Mouse (Mus musculus): ENCODE results near the gene Tmprss3. TPM values are rescaled to one million over a fixed set of nuclear protein-coding genes. Genes with fewer than 3 reads are reported as not detected.

Tmprss3 gene
- 0.05 and 0.06 TPM in 2 replicates for polyA plus RNA-seq (2015; fragmentation: Nextera tagmentation; extraction: Ambion mirVana)

GRCm38 (mm10) chr17:31198877-31199276 lies at the start of gene Tmprss3:
Gene Tmprss3, minus strand, starts transcription at chr17:31198977.
- 91% methylated on average over 11 of the region's 11 CpGs for WGBS
- Histone ChIP-seq H3K27me3 (replicated peaks; ENCODE audit: control insufficient read depth, insufficient read depth, low read length) (no peaks in the 10 kb centered on the region), H3K4me3 (ENCODE audit: low read length) (no peak within 1 kb of the TSS), H3K36me3 (ENCODE audit: control insufficient read depth, insufficient read depth, low read length) (no peaks in the 10 kb centered on the region), H3K27ac (ENCODE audit: low read length) (no peak within 1 kb of the TSS), H3K4me1 (ENCODE audit: control insufficient read depth, insufficient read depth, low read length) (no peaks in the 10 kb centered on the region), H3K9me3 (ENCODE audit: control insufficient read depth, low read length) (no peaks in the 10 kb centered on the region), H3K9ac (ENCODE audit: low read depth, low read length) (no peak within 1 kb of the TSS), H3K4me2 (ENCODE audit: low read depth, low read length) (no peak within 1 kb of the TSS)
- no peak for ATAC-seq

- no peak; the same call in 1 of the 2 replicates for ATAC-seq
- no peaks in the 10 kb centered on the region for H3K4me1 ChIP-seq (ENCODE audit: control insufficient read depth, insufficient read depth, low read length)
- WGBS: 23% methylated on average over 5 of the region's 5 CpGs
- H3K27me3 ChIP-seq (replicated peaks; ENCODE audit: control insufficient read depth, insufficient read depth, low read length): no peaks in the 10 kb centered on the region
- no peak overlapping the region for H3K9ac ChIP-seq (ENCODE audit: low read depth, low read length)
- no peaks in the 10 kb centered on the region; the same call in 1 of the 2 replicates for H3K9me3 ChIP-seq (ENCODE audit: control insufficient read depth, low read length)
- no peak overlapping the region for H3K4me2 ChIP-seq (ENCODE audit: low read depth, low read length)
- H3K4me3 ChIP-seq (ENCODE audit: low read length): no peak overlapping the region
- no peaks in the 10 kb centered on the region for H3K36me3 ChIP-seq (ENCODE audit: control insufficient read depth, insufficient read depth, low read length)
- H3K27ac ChIP-seq (ENCODE audit: low read length): no peak overlapping the region
Observed at GRCm38 (mm10) chr17:31247144-31247543, 48.4 kb upstream of the Tmprss3 start.

- Histone ChIP-seq H3K4me3 (ENCODE audit: low read length) (no peak overlapping the region), H3K27ac (ENCODE audit: low read length) (no peak overlapping the region), H3K9ac (ENCODE audit: low read depth, low read length) (no peak overlapping the region), H3K4me1 (ENCODE audit: control insufficient read depth, insufficient read depth, low read length) (no peaks in the 10 kb centered on the region), H3K4me2 (ENCODE audit: low read depth, low read length) (no peak overlapping the region), H3K27me3 (replicated peaks; ENCODE audit: control insufficient read depth, insufficient read depth, low read length) (no peaks in the 10 kb centered on the region), H3K36me3 (ENCODE audit: control insufficient read depth, insufficient read depth, low read length) (no peaks in the 10 kb centered on the region), H3K9me3 (ENCODE audit: control insufficient read depth, low read length) (no peaks in the 10 kb centered on the region; the same call in 1 of the 2 replicates)
- ATAC-seq: no peak
- 75% methylated on average over 5 of the region's 5 CpGs for WGBS
Observed at GRCm38 (mm10) chr17:31245321-31245720, 46.5 kb upstream of the Tmprss3 start.

DNA sequence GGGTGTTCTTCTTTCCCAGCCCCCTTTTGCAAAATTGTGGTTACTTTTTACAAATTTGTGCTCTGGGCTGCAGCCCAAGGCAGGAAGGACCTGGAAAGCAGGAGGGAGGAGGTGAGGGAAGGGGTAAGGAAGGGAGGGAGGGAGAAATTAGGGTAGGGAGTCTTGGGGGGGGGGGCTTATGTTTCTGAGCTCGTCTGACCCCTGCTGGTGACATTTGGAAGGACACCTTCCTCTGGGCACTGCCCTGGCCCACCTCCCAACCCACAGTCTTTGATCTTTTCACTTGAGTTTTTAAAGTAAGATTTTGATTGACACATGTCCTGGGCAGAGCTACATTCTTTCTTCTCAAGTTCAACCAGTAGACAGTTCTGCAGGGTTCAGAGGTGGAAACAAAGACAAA lies 44.0 kb upstream of the Tmprss3 start:
- H3K27ac ChIP-seq (ENCODE audit: low read length): no peak overlapping the region
- no peak overlapping the region for H3K4me3 ChIP-seq (ENCODE audit: low read length)
- H3K4me2 ChIP-seq (ENCODE audit: low read depth, low read length): no peak overlapping the region
- H3K9me3 ChIP-seq (ENCODE audit: control insufficient read depth, low read length): no peaks in the 10 kb centered on the region; the same call in 1 of the 2 replicates
- H3K36me3 ChIP-seq (ENCODE audit: control insufficient read depth, insufficient read depth, low read length): no peaks in the 10 kb centered on the region
- H3K27me3 ChIP-seq (replicated peaks; ENCODE audit: control insufficient read depth, insufficient read depth, low read length): no peaks in the 10 kb centered on the region
- no peak for ATAC-seq
- no peaks in the 10 kb centered on the region for H3K4me1 ChIP-seq (ENCODE audit: control insufficient read depth, insufficient read depth, low read length)
- 0% methylated on average over 1 of the region's 1 CpGs for WGBS
- no peak overlapping the region for H3K9ac ChIP-seq (ENCODE audit: low read depth, low read length)

GRCm38 (mm10) chr17:31241156-31241555 lies 42.4 kb upstream of the Tmprss3 start:
- Histone ChIP-seq H3K27me3 (replicated peaks; ENCODE audit: control insufficient read depth, insufficient read depth, low read length) (no peaks in the 10 kb centered on the region), H3K4me3 (ENCODE audit: low read length) (no peak overlapping the region), H3K4me2 (ENCODE audit: low read depth, low read length) (no peak overlapping the region), H3K4me1 (ENCODE audit: control insufficient read depth, insufficient read depth, low read length) (no peaks in the 10 kb centered on the region), H3K27ac (ENCODE audit: low read length) (no peak overlapping the region), H3K36me3 (ENCODE audit: control insufficient read depth, insufficient read depth, low read length) (no peaks in the 10 kb centered on the region), H3K9ac (ENCODE audit: low read depth, low read length) (no peak overlapping the region), H3K9me3 (ENCODE audit: control insufficient read depth, low read length) (no peaks in the 10 kb centered on the region; the same call in 1 of the 2 replicates)
- no peak for ATAC-seq
- 79% methylated on average over 8 of the region's 8 CpGs for WGBS

- no peak overlapping the region for H3K4me2 ChIP-seq (ENCODE audit: low read depth, low read length)
- H3K4me3 ChIP-seq (ENCODE audit: low read length): no peak overlapping the region
- WGBS: 74% methylated on average over 7 of the region's 7 CpGs
- H3K4me1 ChIP-seq (ENCODE audit: control insufficient read depth, insufficient read depth, low read length): no peaks in the 10 kb centered on the region
- H3K9ac ChIP-seq (ENCODE audit: low read depth, low read length): no peak overlapping the region
- H3K27ac ChIP-seq (ENCODE audit: low read length): no peak overlapping the region
- no peaks in the 10 kb centered on the region for H3K27me3 ChIP-seq (replicated peaks; ENCODE audit: control insufficient read depth, insufficient read depth, low read length)
- ATAC-seq: no peak
- H3K9me3 ChIP-seq (ENCODE audit: control insufficient read depth, low read length): no peaks in the 10 kb centered on the region; the same call in 1 of the 2 replicates
- H3K36me3 ChIP-seq (ENCODE audit: control insufficient read depth, insufficient read depth, low read length): no peaks in the 10 kb centered on the region
Observed at GRCm38 (mm10) chr17:31238234-31239020, 39.6 kb upstream of the Tmprss3 start.

- H3K27ac ChIP-seq (ENCODE audit: low read length): no peak overlapping the region
- WGBS: 90% methylated on average over 1 of the region's 1 CpGs
- H3K36me3 ChIP-seq (ENCODE audit: control insufficient read depth, insufficient read depth, low read length): no peaks in the 10 kb centered on the region
- no peak overlapping the region for H3K4me2 ChIP-seq (ENCODE audit: low read depth, low read length)
- no peaks in the 10 kb centered on the region for H3K9me3 ChIP-seq (ENCODE audit: control insufficient read depth, low read length)
- ATAC-seq: no peak
- H3K4me1 ChIP-seq (ENCODE audit: control insufficient read depth, insufficient read depth, low read length): no peaks in the 10 kb centered on the region
- H3K4me3 ChIP-seq (ENCODE audit: low read length): no peak overlapping the region
- H3K9ac ChIP-seq (ENCODE audit: low read depth, low read length): no peak overlapping the region
- no peaks in the 10 kb centered on the region for H3K27me3 ChIP-seq (replicated peaks; ENCODE audit: control insufficient read depth, insufficient read depth, low read length)
Observed at GRCm38 (mm10) chr17:31235915-31236314, 37.1 kb upstream of the Tmprss3 start.

DNA sequence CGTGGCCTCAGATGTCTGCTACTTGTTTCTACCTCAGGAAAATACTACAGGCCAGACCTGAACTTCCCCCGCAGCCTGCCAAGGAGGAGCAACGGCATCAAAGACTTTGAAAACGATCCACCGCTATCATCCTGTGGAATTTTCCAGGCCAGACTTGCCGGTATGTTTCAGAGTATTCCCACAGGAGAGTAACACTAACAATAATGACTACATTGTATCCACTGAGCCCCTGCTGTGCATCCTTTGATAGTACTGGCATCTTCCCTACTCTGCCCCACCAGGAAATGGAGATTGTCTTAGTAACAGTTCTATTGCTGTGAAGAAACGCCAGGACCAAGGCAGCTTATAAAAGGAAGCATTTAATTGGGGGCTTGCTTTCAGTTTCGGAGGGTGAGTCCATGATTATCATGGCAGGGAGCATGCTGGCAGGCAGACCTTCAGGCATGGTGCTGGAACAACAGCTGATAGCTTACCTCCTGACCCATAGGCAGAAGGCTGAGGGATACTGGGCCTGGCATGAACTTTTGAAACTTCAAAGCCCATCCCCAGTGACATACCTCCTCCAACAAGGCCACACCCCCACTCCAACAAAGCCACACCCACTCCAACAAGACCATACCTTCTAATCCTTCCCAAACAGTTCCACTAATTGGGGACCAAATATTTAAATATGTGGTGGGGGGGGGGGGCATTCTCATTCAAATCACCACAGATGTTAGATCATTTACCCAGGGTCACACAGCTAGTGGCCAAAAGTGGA lies 33.7 kb upstream of the Tmprss3 start:
- Histone ChIP-seq H3K4me1 (ENCODE audit: control insufficient read depth, insufficient read depth, low read length) (no peaks in the 10 kb centered on the region), H3K27me3 (replicated peaks; ENCODE audit: control insufficient read depth, insufficient read depth, low read length) (no peaks in the 10 kb centered on the region), H3K36me3 (ENCODE audit: control insufficient read depth, insufficient read depth, low read length) (no peaks in the 10 kb centered on the region), H3K4me3 (ENCODE audit: low read length) (no peak overlapping the region), H3K27ac (ENCODE audit: low read length) (no peak overlapping the region), H3K9me3 (ENCODE audit: control insufficient read depth, low read length) (no peaks in the 10 kb centered on the region), H3K4me2 (ENCODE audit: low read depth, low read length) (no peak overlapping the region), H3K9ac (ENCODE audit: low read depth, low read length) (no peak overlapping the region)
- ATAC-seq: no peak
- 57% methylated on average over 8 of the region's 8 CpGs for WGBS

- H3K4me1 ChIP-seq (ENCODE audit: control insufficient read depth, insufficient read depth, low read length): no peaks in the 10 kb centered on the region
- no peaks in the 10 kb centered on the region for H3K9me3 ChIP-seq (ENCODE audit: control insufficient read depth, low read length)
- H3K27me3 ChIP-seq (replicated peaks; ENCODE audit: control insufficient read depth, insufficient read depth, low read length): no peaks in the 10 kb centered on the region
- H3K9ac ChIP-seq (ENCODE audit: low read depth, low read length): no peak overlapping the region
- H3K27ac ChIP-seq (ENCODE audit: low read length): no peak overlapping the region
- H3K36me3 ChIP-seq (ENCODE audit: control insufficient read depth, insufficient read depth, low read length): no peaks in the 10 kb centered on the region
- H3K4me3 ChIP-seq (ENCODE audit: low read length): no peak overlapping the region
- 58% methylated on average over 6 of the region's 6 CpGs for WGBS
- no peak for ATAC-seq
- H3K4me2 ChIP-seq (ENCODE audit: low read depth, low read length): no peak overlapping the region
Observed at GRCm38 (mm10) chr17:31231780-31232179, 33.0 kb upstream of the Tmprss3 start.
